Mouse (Mus musculus): ENCODE results near the gene Carmil3. TPM values are rescaled to one million over a fixed set of nuclear protein-coding genes. Genes with fewer than 3 reads are reported as not detected.

The Carmil3 gene
- polyA plus RNA-seq, 1 experiment, result 0.08 TPM

GRCm38 (mm10) chr14:55544334-55544733 is 53.9 kb downstream of the Carmil3 start:
- Histone ChIP-seq H3K36me3 (ENCODE audit: control insufficient read depth, insufficient read depth) (peaks cover 68% of the 10 kb centered on the region), H3K4me3 (no peak overlapping the region), H3K27me3 (ENCODE audit: control insufficient read depth, insufficient read depth, insufficient read length) (no peaks in the 10 kb centered on the region), H3ac (ENCODE audit: control insufficient read depth, insufficient read length) (no peak overlapping the region), H3K4me2 (ENCODE audit: low read depth) (no peak overlapping the region), H3K79me2 (ENCODE audit: control insufficient read depth, insufficient read depth) (peaks cover 34% of the 10 kb centered on the region)
- TF ChIP-seq POLR2AphosphoS2 (IDR thresholded peaks at IDR 0.05; ENCODE audit: insufficient read length, low read depth), result peak; percentile 64
- peak in 1 of 3 experiments; percentile 24 for TF ChIP-seq MYOG (IDR thresholded peaks at IDR 0.05; ENCODE audit: control insufficient read depth in 1 of 3, insufficient read depth in 1 of 3, insufficient read length in 2 of 3, low read depth in 2 of 3)
- no peak for TF ChIP-seq E2F4 (IDR thresholded peaks at IDR 0.05; ENCODE audit: insufficient read depth)
- TF ChIP-seq MAX (IDR thresholded peaks at IDR 0.05; ENCODE audit: low read depth), result no peak
- TF ChIP-seq MYOD1 (IDR thresholded peaks at IDR 0.05; ENCODE audit: control insufficient read depth in 1 of 3, insufficient read length in 2 of 3, low read depth in 2 of 3), result peak in 1 of 3 experiments; percentile 34
- no peak for TF ChIP-seq TCF12 (IDR thresholded peaks at IDR 0.05; ENCODE audit: insufficient read depth, poor library complexity, severe bottlenecking)

GRCm38 (mm10) chr14:55550191-55550590 is 59.7 kb downstream of the Carmil3 start:
- no peak for TF ChIP-seq E2F4 (IDR thresholded peaks at IDR 0.05; ENCODE audit: insufficient read depth)
- no peak for TF ChIP-seq MYOG (IDR thresholded peaks at IDR 0.05; ENCODE audit: control insufficient read depth in 1 of 3, insufficient read depth in 1 of 3, insufficient read length in 2 of 3, low read depth in 2 of 3)
- no peak for TF ChIP-seq REST (IDR thresholded peaks at IDR 0.05; ENCODE audit: insufficient read depth, insufficient read length)
- TF ChIP-seq USF1 (IDR thresholded peaks at IDR 0.05; ENCODE audit: low read depth), result no peak
- TF ChIP-seq POLR2AphosphoS2 (IDR thresholded peaks at IDR 0.05; ENCODE audit: insufficient read length, low read depth), result peak; percentile 48
- TF ChIP-seq SRF (IDR thresholded peaks at IDR 0.05; ENCODE audit: control insufficient read depth, insufficient read length, low read depth), result no peak
- no peak for TF ChIP-seq MAX (IDR thresholded peaks at IDR 0.05; ENCODE audit: low read depth)
- H3K4me2 ChIP-seq (ENCODE audit: low read depth), result no peak overlapping the region
- H3K27me3 ChIP-seq (ENCODE audit: control insufficient read depth, insufficient read depth, insufficient read length), result no peaks in the 10 kb centered on the region
- no peak overlapping the region for H3K4me3 ChIP-seq
- H3K79me2 ChIP-seq (ENCODE audit: control insufficient read depth, insufficient read depth), result no peaks in the 10 kb centered on the region
- peaks cover 53% of the 10 kb centered on the region for H3K36me3 ChIP-seq (ENCODE audit: control insufficient read depth, insufficient read depth)
- H3ac ChIP-seq (ENCODE audit: control insufficient read depth, insufficient read length), result no peak overlapping the region

GRCm38 (mm10) chr14:55551347-55551746 is 60.9 kb downstream of the Carmil3 start:
- no peak overlapping the region for H3K4me3 ChIP-seq
- TF ChIP-seq POLR2AphosphoS2 (IDR thresholded peaks at IDR 0.05; ENCODE audit: insufficient read length, low read depth) (peak; percentile 90), POLR2A (IDR thresholded peaks at IDR 0.05; ENCODE audit: insufficient read length, low read depth) (no peak), SRF (IDR thresholded peaks at IDR 0.05; ENCODE audit: control insufficient read depth, insufficient read length, low read depth) (no peak), MYOD1 (IDR thresholded peaks at IDR 0.05; ENCODE audit: control insufficient read depth in 1 of 3, insufficient read length in 2 of 3, low read depth in 2 of 3) (no peak), MAX (IDR thresholded peaks at IDR 0.05; ENCODE audit: low read depth) (no peak), USF1 (IDR thresholded peaks at IDR 0.05; ENCODE audit: low read depth) (no peak), CEBPB (IDR thresholded peaks at IDR 0.05; ENCODE audit: insufficient read depth, poor library complexity, severe bottlenecking) (no peak), TCF3 (IDR thresholded peaks at IDR 0.05; ENCODE audit: insufficient read length, low read depth) (no peak), TCF12 (IDR thresholded peaks at IDR 0.05; ENCODE audit: insufficient read depth, poor library complexity, severe bottlenecking) (no peak)
- no peaks in the 10 kb centered on the region for H3K79me2 ChIP-seq (ENCODE audit: control insufficient read depth, insufficient read depth)
- H3K27me3 ChIP-seq (ENCODE audit: control insufficient read depth, insufficient read depth, insufficient read length), result no peaks in the 10 kb centered on the region
- peaks cover 42% of the 10 kb centered on the region for H3K36me3 ChIP-seq (ENCODE audit: control insufficient read depth, insufficient read depth)
- H3ac ChIP-seq (ENCODE audit: control insufficient read depth, insufficient read length), result no peak overlapping the region
- no peak overlapping the region for H3K4me2 ChIP-seq (ENCODE audit: low read depth)

DNA sequence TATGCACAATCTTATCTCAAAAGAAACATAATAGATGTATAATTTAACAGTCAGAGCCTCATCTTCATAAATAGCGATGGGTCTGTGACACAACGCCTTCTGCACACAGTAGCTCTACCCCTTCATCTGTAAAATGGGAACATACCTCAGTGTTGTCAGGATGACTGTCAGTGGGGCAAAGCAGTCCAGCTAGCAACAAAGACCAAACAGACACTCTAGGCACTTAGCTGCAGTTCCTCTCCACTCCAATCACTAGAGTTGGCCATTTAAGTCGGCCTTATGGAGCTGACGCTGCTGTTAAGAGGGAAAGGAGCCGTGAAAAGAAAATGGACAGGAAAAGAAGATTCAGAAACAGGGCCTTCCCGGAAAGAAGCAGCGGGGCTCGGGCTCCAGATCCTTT is 61.3 kb downstream of the Carmil3 start:
- Histone ChIP-seq H3K36me3 (ENCODE audit: control insufficient read depth, insufficient read depth) (peaks cover 38% of the 10 kb centered on the region), H3K4me2 (ENCODE audit: low read depth) (no peak overlapping the region), H3K27me3 (ENCODE audit: control insufficient read depth, insufficient read depth, insufficient read length) (no peaks in the 10 kb centered on the region), H3K79me2 (ENCODE audit: control insufficient read depth, insufficient read depth) (no peaks in the 10 kb centered on the region), H3K4me3 (no peak overlapping the region), H3ac (ENCODE audit: control insufficient read depth, insufficient read length) (no peak overlapping the region)
- TF ChIP-seq MYOG (IDR thresholded peaks at IDR 0.05; ENCODE audit: control insufficient read depth in 1 of 3, insufficient read depth in 1 of 3, insufficient read length in 2 of 3, low read depth in 2 of 3) (no peak), POLR2A (IDR thresholded peaks at IDR 0.05; ENCODE audit: insufficient read length, low read depth) (no peak), MAX (IDR thresholded peaks at IDR 0.05; ENCODE audit: low read depth) (no peak), CEBPB (IDR thresholded peaks at IDR 0.05; ENCODE audit: insufficient read depth, poor library complexity, severe bottlenecking) (no peak), POLR2AphosphoS2 (IDR thresholded peaks at IDR 0.05; ENCODE audit: insufficient read length, low read depth) (peak; percentile 94), REST (IDR thresholded peaks at IDR 0.05; ENCODE audit: insufficient read depth, insufficient read length) (no peak), TCF3 (IDR thresholded peaks at IDR 0.05; ENCODE audit: insufficient read length, low read depth) (no peak), E2F4 (IDR thresholded peaks at IDR 0.05; ENCODE audit: insufficient read depth) (no peak)

- Histone ChIP-seq H3K36me3 (ENCODE audit: control insufficient read depth, insufficient read depth) (peaks cover 9% of the 10 kb centered on the region), H3ac (ENCODE audit: control insufficient read depth, insufficient read length) (no peak overlapping the region), H3K27me3 (ENCODE audit: control insufficient read depth, insufficient read depth, insufficient read length) (no peaks in the 10 kb centered on the region), H3K4me3 (no peak overlapping the region), H3K79me2 (ENCODE audit: control insufficient read depth, insufficient read depth) (no peaks in the 10 kb centered on the region), H3K4me2 (ENCODE audit: low read depth) (no peak overlapping the region)
- TF ChIP-seq POLR2AphosphoS2 (IDR thresholded peaks at IDR 0.05; ENCODE audit: insufficient read length, low read depth) (peak; percentile 39), USF1 (IDR thresholded peaks at IDR 0.05; ENCODE audit: low read depth) (no peak)
Measured at GRCm38 (mm10) chr14:55554635-55555034, 64.2 kb downstream of the Carmil3 start.

All from myocyte (in vitro differentiated cells).